Mouse (Mus musculus) ES-Bruce4 (cell line): ENCODE measurements at regions not wholly inside any gene's neighbourhood (a gene's known extent, or its start where the extent isn't known, plus 50 kb on each side); places are given as distances from the start of the nearest gene placed in this dataset.

ENCODE experiments used
- H3K27ac ChIP-seq: 2 replicates; pipeline ENCODE4 v1.5.1; 2012; ENCODE audit warnings: low read length, inconsistent platforms; ENCODE audit not compliant: insufficient read depth
- H3K27me3 ChIP-seq: 2 replicates; pipeline ENCODE4 v1.6.1; 2012; ENCODE audit warnings: mild to moderate bottlenecking, low read length, inconsistent platforms; ENCODE audit not compliant: control insufficient read depth, poor library complexity, insufficient read depth, severe bottlenecking
- H3K36me3 ChIP-seq: 2 replicates; pipeline ENCODE4 v1.6.1; 2012; ENCODE audit warnings: inconsistent platforms, mild to moderate bottlenecking, low read length, moderate library complexity; ENCODE audit not compliant: control insufficient read depth, poor library complexity, insufficient read depth, severe bottlenecking
- H3K4me1 ChIP-seq: one replicate; pipeline ENCODE4 v1.8.1; 2011; ENCODE audit warnings: low read length; ENCODE audit not compliant: control insufficient read depth, insufficient read depth
- H3K4me3 ChIP-seq: 2 replicates; pipeline ENCODE4 v1.5.1; 2011; ENCODE audit warnings: low read depth, mild to moderate bottlenecking, low read length
- H3K9ac ChIP-seq: 2 replicates; pipeline ENCODE4 v1.6.1; 2012; ENCODE audit warnings: low read depth, mild to moderate bottlenecking, inconsistent platforms; ENCODE audit not compliant: poor library complexity, severe bottlenecking
- H3K9me3 ChIP-seq: replicated peaks from 2 replicates; pipeline ENCODE4 v1.6.1; 2012; ENCODE audit warnings: mild to moderate bottlenecking, low read length, inconsistent platforms; ENCODE audit not compliant: control insufficient read depth, poor library complexity, insufficient read depth, severe bottlenecking
- CTCF ChIP-seq: IDR thresholded peaks from one replicate; pipeline ENCODE4 v1.8.1; 2011; ENCODE audit warnings: low read depth, low read length
- EP300 ChIP-seq: IDR thresholded peaks from 2 replicates; pipeline ENCODE4 v1.6.1; 2011; ENCODE audit warnings: low read depth, low read length; ENCODE audit not compliant: insufficient read depth
- POLR2A ChIP-seq: IDR thresholded peaks from one replicate; pipeline ENCODE4 v1.8.1; 2011; ENCODE audit warnings: low read length; ENCODE audit not compliant: insufficient read depth

DNA sequence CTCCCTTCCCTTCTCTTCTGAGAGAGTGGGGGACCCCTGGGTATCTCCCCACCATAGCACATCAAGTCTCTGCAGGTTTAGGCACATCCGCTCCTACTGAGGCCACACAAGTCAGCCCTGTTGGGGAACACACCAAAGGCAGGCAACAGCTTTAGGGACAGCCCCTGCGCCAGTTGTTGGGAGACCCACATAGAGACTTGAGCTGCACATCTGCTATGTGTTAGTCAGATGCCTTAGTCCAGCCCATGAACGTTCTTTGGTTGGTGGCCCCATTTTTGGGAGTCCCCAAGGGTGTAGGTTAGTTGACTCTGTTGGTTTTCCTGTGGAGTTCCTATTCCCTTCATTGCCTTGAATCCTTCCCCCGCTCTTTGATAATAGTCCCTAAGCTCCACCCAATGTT is 354.4 kb upstream of the Sel1l start:
- no peak overlapping the region for H3K4me3 ChIP-seq
- TF ChIP-seq CTCF (no peak), POLR2A (no peak), EP300 (no peak)
- no peaks in the 10 kb centered on the region for H3K4me1 ChIP-seq
- no peaks in the 10 kb centered on the region for H3K36me3 ChIP-seq
- no peak overlapping the region for H3K9ac ChIP-seq
- no peaks in the 10 kb centered on the region for H3K27me3 ChIP-seq
- no peak overlapping the region for H3K27ac ChIP-seq
- H3K9me3 ChIP-seq: no peaks in the 10 kb centered on the region

DNA sequence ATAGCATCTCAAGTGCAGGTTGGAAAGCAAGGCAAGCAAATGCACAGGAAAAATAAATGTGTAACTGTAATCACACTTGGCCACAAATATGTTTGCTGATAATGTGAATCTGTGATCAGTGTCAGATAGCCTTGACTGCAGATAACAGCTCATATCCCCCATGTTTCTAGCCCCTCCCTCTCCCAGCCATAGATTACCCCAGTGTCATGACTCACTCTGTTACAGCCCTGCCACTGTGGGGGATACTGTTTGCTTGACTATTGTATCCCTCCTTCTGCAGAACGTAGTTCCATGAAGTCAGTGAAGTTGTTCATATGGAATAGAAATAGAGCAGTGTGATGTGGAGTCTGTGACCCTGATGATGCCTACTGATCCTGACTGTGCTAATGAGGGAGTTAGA is 351.6 kb upstream of the Sel1l start:
- Histone ChIP-seq H3K4me1 (no peaks in the 10 kb centered on the region), H3K9me3 (no peaks in the 10 kb centered on the region), H3K36me3 (no peaks in the 10 kb centered on the region), H3K27ac (no peak overlapping the region), H3K9ac (no peak overlapping the region), H3K4me3 (no peak overlapping the region), H3K27me3 (no peaks in the 10 kb centered on the region)
- TF ChIP-seq EP300: no peak
- TF ChIP-seq CTCF: no peak
- no peak for TF ChIP-seq POLR2A

DNA sequence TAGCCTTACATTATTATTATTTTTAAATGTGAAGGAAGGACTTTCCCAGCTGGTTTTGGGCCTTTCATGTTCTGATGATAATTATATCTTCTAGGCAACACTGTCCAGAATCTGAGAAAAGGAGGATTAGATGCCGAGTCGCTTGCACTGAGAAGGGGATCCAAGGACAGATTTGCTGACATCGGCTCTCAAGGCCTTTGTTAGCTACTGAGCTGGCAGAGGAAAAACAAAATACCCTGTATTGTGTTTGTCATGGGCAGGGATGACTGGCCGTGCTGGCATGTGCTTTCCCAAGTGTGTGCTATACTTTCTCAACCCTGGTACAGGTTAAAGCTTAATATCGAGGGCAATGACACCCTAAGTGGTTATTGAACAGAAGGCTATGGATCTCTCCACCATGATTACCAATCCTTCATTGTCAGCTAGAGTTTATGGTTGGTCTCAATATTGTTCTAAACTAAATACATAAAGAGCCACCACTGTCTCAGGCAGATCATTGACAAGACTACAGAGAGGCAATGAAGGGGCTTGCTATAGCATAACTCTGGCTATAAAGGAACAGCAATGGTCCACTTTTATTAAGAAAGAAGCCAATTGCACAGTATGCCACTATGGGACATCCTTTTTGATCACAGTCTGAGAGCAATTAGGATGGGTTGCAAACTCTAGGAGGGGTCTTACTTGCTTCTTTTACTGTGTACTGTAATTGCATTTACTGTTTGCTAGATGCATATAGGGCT is 350.0 kb upstream of the Sel1l start:
- TF ChIP-seq CTCF: no peak
- no peak for TF ChIP-seq EP300
- TF ChIP-seq POLR2A: no peak
- H3K4me3 ChIP-seq: no peak overlapping the region
- H3K4me1 ChIP-seq: no peaks in the 10 kb centered on the region
- H3K9me3 ChIP-seq: no peaks in the 10 kb centered on the region
- H3K27me3 ChIP-seq: no peaks in the 10 kb centered on the region
- no peaks in the 10 kb centered on the region for H3K36me3 ChIP-seq
- no peak overlapping the region for H3K9ac ChIP-seq
- H3K27ac ChIP-seq: no peak overlapping the region

DNA sequence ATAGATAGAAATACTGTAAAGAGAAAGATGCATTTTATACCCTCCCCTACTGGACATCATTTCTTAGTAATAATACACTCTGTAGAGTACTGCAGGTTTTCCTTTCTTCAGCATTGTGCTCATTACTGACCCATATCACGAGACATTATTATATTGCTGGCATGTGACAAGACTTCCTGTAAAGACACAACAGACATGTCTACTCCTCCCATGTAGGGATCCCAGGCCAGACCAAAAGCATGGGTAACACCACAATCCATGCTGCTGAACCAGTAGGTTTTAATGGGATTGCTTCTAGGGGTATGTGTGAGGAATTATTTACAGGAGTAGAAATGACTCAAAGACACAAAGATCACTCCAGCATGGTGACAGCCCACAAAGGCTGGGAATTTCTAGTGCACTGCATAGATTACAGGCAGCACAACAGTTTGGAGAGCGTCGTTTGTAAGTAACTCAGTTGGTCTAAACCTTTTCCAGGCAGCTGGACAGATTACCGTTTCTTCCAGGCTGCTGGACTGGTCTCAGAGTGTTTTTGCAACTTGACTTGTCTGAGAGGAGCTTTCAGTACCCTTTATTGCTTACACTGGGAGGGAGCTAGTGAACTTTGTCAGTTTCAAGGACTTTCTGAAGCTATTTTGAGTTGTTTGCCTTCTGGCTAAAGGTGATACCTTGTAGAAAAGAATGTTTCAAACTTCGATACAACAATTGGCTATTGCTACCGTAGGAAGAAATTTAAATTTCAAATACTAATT is 345.2 kb upstream of the Sel1l start:
- H3K36me3 ChIP-seq: no peaks in the 10 kb centered on the region
- H3K9ac ChIP-seq: no peak overlapping the region
- no peak for TF ChIP-seq EP300
- no peaks in the 10 kb centered on the region for H3K4me1 ChIP-seq
- H3K9me3 ChIP-seq: no peaks in the 10 kb centered on the region
- H3K27ac ChIP-seq: no peak overlapping the region
- no peak overlapping the region for H3K4me3 ChIP-seq
- H3K27me3 ChIP-seq: no peaks in the 10 kb centered on the region

DNA sequence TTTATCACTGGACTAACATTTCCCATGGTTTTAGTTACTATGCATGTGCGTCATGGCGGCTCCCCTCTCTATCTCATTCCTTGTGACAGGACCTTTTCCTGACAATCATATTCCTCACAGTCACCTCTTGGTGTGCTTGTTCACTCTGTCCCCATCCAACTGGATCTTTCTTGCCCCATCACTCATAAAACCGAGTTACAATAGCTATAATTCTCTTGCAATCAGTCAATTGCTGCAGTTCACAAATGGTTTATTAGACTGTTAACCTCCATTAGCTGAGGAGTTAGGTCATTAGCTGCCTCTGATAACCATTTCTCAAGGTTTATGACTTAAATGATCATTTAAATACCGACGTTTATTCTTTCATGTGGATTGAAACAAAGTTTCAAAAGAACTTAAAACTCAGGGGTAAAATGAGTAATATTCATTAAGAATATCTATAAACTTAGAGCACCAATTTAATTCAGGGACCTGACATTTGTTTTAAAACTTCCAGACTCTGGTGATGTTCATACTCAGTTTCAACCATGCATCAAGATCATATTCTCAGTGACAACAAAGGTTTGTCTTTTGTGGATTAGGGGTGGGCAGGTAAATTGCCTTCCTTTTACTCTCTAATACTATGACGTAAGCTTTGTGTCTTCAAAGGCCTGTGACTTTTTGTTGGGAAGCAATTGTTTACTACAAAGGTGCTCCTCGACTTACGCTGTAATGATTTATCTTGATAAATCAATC is 344.4 kb upstream of the Sel1l start:
- Histone ChIP-seq H3K9ac (no peak overlapping the region), H3K4me1 (no peaks in the 10 kb centered on the region), H3K36me3 (no peaks in the 10 kb centered on the region), H3K27me3 (no peaks in the 10 kb centered on the region), H3K27ac (no peak overlapping the region), H3K4me3 (no peak overlapping the region), H3K9me3 (no peaks in the 10 kb centered on the region)
- no peak for TF ChIP-seq CTCF
- no peak for TF ChIP-seq POLR2A
- TF ChIP-seq EP300: no peak

DNA sequence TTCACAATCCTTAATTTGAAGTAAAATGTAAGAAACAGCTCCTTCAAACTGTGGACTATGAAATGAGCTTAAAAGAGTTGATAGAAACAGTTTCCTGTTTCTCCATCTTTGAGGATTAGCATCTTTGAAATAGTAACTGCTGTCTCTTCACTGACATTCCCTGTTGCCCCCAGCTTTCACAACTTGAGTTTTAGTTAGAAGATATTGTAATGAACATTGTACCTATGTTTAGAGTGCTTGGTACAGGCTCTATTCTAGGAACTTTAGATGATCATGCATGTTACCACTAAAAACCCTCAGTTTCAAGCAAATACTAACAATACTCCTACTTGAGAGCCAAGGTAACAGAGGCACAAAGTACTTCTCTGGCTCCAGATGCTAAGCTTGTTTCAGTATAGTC is 340.1 kb upstream of the Sel1l start:
- TF ChIP-seq POLR2A (no peak), CTCF (no peak), EP300 (no peak)
- no peaks in the 10 kb centered on the region for H3K4me1 ChIP-seq
- no peaks in the 10 kb centered on the region; the same call in 1 of the 2 replicates for H3K27me3 ChIP-seq
- H3K9me3 ChIP-seq: no peaks in the 10 kb centered on the region
- H3K36me3 ChIP-seq: no peaks in the 10 kb centered on the region
- no peak overlapping the region for H3K27ac ChIP-seq
- no peak overlapping the region for H3K9ac ChIP-seq
- H3K4me3 ChIP-seq: no peak overlapping the region
